Mouse (Mus musculus) ES-Bruce4 (cell line): ENCODE results near the gene Rere.

Experiments used
- CTCF ChIP-seq: IDR thresholded peaks from one replicate; pipeline ENCODE4 v1.8.1; 2011; ENCODE audit warnings: low read depth, low read length
- POLR2A ChIP-seq: IDR thresholded peaks from one replicate; pipeline ENCODE4 v1.8.1; 2011; ENCODE audit warnings: low read length; ENCODE audit not compliant: insufficient read depth

DNA sequence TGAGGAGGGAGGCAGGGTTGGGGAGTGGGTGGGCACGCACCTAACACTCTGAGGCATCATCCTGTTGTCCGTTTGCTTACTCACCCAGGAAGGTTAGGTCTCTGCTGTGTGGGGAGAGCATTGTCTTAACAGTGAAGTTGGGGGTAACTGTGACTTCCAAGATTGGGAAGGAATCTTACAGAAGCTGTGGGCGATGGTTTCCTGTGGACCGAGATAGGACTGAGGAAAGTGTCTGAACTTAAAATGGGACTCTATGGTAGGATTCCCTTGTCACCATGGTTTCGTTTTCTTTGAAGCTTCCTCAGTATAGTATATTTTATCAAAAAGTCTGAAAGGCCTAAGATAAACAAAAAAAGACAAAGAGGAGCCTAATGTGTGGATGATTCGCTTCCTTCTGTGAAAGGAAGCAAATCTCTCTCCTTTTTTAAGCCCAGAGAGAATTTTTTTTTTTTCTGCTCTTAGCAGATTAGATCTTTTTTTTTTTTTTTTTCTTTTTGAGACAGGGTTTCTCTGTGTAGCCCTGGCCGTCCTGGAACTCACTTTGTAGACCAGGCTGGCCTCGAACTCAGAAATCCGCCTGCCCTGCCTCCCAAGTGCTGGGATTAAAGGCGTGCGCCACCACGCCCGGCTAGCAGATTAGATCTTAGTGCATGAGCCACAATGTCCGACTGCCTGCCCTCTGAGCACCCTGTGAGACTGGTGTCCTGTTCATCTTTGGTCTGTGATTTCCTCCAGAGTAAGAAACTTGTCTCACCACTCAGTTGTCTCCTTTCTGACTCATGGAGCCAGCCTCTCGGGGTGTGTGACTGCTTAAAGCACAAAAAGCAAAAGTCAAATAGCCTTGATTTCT lies 271.5 kb downstream of the Rere start:
- no peak for TF ChIP-seq POLR2A
- no peak for TF ChIP-seq CTCF
